Mouse (Mus musculus) spleen, adult 2 months (tissue): ENCODE measurements around the gene Riox1.
"Not testable (repeated sequence)": the region's sequence is repeated elsewhere in the genome, so short reads cannot be mapped to it uniquely, and the experiment has no call there.

Experiments
- CTCF ChIP-seq: fragments of 200-500 bp; IDR thresholded peaks from 2 replicates; pipeline ENCODE4 v1.5.1; 2011; ENCODE audit warnings: mild to moderate bottlenecking, inconsistent platforms; ENCODE audit not compliant: insufficient read depth, insufficient read length, insufficient replicate concordance; ENCODE audit errors: extremely low read depth
- POLR2A ChIP-seq: fragments of 200-500 bp; IDR thresholded peaks from 2 replicates; pipeline ENCODE4 v1.6.1; 2011; ENCODE audit warnings: low read depth, low read length, inconsistent platforms

DNA sequence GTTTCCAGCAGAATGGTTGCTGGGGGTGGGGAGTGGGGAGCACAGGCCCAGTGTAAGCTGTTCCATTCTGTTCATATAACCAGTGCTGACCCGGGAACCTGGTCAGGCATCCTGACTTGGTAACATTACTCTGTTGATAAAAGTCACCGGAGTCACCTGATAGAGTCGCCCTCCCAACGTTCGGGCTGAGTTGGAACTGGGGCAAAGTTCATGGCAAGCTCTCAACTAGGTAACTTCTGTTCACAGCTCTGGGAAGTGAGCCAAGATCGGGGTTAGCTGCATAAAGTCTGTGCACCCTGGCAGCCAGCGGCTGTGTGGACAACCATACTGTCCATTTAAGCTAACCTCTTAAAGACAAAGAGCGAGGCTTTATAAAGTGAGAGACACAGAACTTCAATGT, 48.8 kb downstream of the Riox1 start:
- not testable (repeated sequence) for TF ChIP-seq CTCF, POLR2A
